Mouse (Mus musculus) frontal cortex, postnatal 36 days (tissue): ENCODE measurements around the gene Olfr427.
"Not testable (repeated sequence)": the region's sequence is repeated elsewhere in the genome, so short reads cannot be mapped to it uniquely, and the experiment has no call there.

ENCODE experiments used
- DNase-seq, 2 experiments: peaks; one replicate each; pipeline ENCODE4 v3.0.0; 2022; ENCODE audit warnings: low spot score in 2 of 2

Olfr427 gene

DNA sequence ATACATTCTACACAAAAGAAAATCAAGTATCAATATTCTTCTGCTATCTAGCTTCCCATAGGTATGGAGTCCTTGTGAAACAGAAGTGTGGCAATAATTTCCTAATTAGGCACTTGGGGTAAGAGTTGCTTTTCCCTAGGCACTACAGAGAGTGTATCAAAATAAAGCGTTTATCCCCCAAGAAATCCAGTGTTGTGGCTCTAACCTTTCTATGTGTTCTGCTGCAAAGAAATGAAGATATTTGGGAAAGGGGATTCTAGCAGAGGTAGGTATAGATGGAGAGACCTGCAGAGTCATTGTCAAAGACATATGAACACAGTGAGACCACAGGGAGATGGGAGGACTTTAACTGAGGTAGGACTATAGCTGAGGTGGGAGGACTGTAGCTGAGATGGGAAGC lies at the start of gene Olfr427:
TSS of gene Olfr427 (plus strand) at position 301 of the 400 bp plus-strand sequence.
- DNase-seq, result no peak

DNA sequence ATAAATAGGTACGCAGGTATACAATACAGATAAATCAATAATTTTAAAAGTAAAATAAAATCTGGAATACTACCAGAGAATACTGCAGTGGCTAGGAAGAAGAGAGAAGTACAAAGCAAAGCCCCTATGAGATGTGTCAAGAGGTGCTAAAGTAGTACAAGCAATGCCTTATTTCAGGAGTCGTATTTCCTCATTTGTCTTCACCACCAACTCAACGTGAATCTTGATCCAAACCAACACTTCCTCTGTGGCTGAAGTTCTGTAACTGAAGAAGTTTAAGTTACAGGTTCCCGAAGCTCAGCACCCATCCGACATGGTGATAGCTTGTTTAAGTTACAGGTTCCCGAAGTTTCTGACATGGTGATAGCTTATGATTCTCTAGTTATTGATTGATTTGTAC lies 48.5 kb upstream of the Olfr427 start:
- not testable (repeated sequence) for DNase-seq

DNA sequence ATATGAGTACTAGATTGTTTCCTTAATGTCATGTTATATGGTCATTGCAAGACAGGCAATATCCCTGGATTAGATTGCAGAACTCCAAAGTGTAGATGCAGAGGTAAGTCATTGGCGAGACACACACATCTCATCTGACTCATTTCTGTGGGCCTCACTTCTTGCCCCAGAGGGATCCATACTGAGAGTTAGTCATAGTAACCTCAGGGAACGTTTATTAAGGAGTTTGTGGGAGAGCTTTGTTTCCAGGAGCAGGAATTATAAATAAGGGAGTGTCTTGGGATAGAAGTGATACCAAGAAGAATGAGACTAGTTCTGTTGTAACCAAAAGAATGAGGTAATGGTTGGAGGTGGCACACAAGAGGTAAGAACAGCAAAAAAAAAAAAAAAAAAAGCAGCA lies 47.8 kb upstream of the Olfr427 start, which contains the start of gene Olfr432:
TSS of gene Olfr432 (plus strand) at position 313 of the 400 bp plus-strand sequence.
- no peak for DNase-seq

DNA sequence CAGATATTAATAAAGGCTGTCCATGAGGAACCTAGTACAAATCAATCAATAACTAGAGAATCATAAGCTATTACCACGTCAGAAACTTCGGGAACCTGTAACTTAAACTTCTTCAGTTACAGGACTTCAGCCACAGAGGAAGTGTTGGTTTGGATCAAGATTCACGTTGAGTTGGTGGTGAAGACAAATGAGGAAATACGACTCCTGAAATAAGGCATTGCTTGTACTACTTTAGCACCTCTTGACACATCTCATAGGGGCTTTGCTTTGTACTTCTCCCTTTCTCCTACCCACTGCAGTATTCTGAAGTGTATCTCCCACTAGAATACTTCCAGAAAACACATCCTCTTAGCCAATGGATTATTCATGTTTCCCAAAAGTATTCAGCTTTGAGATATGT lies 47.3 kb upstream of the Olfr427 start:
- DNase-seq, result not testable (repeated sequence)

DNA sequence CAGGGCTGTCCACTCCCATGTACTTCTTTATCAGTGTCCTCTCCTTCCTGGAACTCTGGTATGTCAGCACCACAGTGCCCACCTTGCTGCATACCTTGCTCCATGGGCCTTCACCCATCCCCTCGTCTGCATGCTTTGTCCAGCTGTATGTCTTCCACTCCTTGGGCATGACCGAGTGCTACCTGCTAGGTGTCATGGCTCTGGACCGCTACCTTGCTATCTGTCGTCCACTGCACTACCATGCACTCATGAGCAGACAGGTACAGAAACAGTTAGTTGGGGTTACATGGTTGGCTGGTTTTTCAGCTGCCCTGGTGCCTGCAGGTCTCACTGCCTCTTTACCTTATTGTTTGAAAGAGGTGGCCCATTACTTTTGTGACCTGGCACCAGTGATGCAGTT lies 46.2 kb upstream of the Olfr427 start:
- DNase-seq, result no peak

DNA sequence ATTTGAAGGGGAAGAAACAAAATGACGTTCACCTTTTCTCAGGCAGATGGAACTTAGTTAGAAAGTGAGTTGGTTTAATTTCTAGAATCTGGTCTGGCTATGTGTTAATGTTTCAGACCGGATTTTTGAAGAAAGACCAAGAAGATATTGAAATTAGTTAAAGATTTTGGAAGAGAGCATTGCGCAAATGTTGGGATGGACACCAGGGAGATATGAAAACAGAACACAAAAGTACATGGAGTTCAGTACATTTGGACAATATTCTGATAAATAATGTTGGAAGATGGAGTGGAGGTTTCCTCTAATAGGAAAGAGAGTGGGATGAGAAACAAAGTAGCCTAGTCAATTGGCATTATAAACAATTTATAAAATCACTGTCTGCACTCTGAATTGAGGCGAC lies 45.2 kb upstream of the Olfr427 start:
- no peak for DNase-seq

DNA sequence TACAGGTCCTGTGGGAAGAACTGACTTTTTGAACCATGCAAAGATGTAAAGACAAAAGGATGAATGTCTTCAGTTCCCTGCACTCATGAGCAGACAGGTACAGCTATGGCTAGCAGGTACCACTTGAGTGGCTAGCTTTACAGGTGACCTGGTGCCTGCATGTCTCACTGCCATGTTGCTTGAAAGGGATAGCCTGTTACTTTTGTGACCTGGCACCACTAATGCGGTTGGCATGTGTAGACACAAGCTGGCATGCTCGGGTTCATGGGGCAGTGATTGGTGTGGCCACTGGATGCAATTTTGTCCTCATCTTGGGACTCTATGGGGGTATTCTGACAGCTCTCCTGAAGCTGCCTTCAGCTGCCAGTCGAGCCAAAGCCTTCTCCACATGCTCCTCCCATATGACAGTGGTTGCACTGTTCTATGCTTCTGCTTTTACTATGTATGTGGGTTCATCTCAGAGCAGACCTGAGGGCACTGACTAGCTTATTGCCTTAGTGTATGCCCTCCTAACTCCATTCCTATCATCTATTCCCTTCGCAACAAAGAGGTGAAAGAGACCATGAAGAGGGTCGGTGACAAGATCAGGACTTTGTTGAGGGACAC lies 44.7 kb upstream of the Olfr427 start:
- no peak for DNase-seq

DNA sequence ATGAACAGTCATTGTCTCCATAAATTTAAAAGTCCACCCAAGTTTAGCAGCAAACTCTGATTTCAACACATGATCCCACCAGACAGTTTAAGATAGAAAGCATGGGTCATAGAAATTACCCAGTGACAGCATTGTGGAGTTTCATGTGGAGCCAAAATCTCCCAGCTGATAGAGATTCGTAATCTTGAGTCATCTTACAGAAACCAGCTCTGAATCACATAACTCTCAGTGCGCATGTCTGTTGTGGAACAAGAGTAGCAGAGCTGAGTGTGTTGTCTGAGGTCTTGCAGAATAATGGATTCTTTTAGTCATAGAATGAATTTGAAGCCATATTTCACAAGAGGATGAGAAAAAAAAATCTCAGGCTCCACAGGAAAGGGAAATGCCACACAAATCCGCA lies 43.7 kb upstream of the Olfr427 start:
- no peak for DNase-seq

DNA sequence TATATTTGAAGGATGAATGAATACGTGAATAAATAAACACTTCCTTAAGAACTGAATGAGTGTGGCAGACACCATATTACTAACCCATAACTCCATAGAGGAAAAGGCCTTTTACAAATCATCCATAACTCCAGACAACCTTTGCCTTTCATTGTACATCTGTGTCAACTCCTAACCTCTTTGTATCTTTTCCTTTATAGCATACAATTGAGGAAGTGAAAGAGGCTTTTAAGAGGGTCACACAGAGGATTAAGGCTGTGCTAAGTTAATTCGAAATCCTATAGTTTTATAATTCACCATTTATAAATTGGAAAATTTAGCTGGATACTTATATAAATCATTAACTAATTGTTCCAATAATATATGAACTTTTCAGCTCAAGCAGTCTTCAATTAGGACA lies 41.4 kb upstream of the Olfr427 start:
- DNase-seq, result no peak

DNA sequence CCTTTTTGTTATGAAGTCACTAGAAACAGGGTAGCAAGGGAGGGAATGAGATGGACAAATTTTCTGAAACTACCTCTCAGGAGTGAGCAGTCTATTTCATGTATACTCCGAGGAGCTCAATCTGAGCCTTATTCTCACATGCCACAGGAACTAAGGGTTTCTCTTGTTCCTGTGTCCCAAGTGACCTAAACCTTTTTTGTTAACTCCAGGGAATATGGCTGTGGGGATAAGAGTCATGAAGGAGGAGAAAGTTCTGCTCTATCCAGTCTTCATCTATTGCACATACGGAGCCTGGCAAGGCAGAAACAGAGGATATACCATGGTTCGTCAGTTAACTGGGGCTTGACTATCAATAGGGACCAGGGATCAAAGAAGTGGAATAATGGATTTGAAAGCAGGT lies 30.4 kb upstream of the Olfr427 start, which contains the start of gene Olfr430:
TSS of gene Olfr430 (plus strand) at position 301 of the 400 bp plus-strand sequence.
- no peak for DNase-seq

DNA sequence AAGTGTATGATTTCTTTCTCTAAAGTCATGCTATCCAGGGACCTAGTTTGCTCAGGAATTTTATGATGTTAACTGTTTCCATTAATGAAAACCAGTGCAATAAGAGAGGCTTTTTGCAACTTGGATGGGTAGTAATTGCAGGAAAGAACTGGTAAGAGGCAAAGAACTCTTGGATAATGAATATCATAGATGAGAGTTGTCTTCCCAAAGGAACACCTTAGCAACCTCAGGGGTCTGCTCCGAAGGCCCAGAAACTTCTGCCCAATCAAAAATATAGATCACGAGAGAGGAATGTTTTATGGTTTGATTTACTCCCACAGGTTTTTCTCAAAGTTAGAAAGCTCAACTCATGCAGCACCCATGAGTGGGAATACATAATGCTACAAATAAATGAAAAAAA lies 12.7 kb upstream of the Olfr427 start, which contains the start of gene Olfr429:
TSS of gene Olfr429 (plus strand) at position 301 of the 400 bp plus-strand sequence.
- no peak for DNase-seq

DNA sequence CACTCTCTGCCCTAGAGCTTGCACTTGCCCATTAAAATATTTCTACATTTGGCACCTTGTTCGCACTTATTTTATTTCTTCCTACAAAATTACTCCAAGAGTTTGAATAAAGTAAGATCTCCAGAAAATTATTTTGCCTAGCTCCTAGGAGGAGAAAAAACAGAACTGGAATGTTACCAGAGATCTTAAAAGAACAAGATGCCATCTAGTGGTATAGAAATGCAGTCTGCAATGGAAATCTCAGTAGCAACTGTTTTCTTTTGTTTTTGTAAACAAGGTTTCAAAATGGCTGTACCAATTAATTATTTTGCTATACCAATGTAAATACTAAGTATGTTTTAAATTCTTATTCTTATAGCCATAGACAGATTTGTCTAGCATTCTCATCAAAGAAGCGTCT lies 7.0 kb downstream of the Olfr427 start:
- no peak for DNase-seq

DNA sequence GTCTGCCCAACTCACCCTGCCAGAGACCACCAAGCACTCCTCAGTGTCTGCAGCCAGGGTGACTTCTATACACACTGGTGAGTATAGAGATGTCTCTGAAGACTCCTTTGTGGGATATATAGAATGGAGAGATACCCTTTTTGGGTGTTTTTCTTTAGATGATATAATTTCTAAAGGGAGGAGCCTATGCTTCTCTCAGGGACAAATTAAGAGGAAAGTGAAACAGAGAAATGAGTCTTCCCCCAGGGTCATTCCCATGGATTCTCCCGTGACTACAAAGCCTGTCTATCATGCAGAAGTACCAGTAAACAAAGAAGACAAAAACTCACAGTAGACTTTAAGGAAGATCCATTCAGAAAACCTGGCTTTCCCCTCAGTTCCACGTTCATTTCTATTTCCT lies 24.4 kb downstream of the Olfr427 start, which contains the start of gene Olfr231:
TSS of gene Olfr231 (minus strand) at position 101 of the 400 bp plus-strand sequence.
- no peak for DNase-seq

DNA sequence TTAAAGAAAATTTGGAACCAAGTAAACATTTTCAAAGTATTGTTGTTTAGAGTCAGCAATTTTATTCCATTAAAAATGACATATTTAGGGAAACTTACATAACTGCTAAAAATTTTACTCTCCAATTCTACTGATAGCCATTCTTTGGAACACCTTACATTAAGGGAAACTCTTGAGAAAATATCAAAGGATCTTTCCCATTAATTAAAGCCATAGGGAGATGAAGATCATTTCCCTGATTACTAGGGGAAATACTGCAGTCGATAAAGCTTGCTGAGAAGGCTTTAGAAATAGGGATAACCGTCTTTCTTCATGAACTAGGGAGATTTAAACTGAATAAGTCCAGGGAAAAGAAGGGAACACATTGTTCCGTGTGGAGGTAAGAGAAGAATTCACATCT lies 34.5 kb downstream of the Olfr427 start, which contains the start of gene Olfr424:
TSS of gene Olfr424 (plus strand) at position 301 of the 400 bp plus-strand sequence.
- DNase-seq, result no peak

DNA sequence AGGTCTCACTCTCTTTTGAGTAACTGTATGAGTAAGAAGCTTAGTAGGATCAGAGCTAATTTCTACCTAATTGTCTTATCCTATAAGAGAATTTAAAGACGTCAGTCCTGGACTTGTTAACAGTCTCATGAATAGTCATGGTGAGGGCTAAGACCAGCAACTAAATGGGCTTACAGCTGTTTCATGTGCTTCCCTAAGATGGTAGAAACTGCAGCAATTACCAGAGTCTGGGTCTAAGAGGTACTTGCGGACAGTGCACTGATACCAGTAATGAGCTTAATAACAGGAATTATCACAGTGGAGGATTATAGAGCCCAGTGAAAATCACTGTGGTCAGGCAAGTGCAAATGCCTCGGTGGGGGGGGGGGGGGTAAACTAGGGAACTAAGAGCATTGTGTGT lies 35.3 kb downstream of the Olfr427 start:
- no peak for DNase-seq

DNA sequence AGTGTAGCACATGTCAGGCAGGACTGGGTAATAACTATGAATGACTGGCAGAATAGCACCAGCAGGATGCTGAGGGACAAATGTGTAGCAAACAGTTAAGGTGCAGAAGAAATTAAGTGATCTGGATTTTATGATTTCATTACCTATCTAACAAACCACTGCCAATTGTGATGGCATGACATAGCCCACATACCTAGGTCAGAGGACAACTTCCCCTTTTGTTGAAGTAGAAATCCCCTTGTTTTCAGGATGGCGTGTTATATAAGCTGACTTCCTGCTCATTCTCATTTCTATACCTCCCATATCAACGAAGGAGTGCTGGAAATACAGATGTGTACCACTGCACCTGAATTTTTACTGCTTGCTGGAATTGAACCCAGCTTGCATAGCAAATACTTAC lies 44.7 kb downstream of the Olfr427 start:
- DNase-seq, result no peak

DNA sequence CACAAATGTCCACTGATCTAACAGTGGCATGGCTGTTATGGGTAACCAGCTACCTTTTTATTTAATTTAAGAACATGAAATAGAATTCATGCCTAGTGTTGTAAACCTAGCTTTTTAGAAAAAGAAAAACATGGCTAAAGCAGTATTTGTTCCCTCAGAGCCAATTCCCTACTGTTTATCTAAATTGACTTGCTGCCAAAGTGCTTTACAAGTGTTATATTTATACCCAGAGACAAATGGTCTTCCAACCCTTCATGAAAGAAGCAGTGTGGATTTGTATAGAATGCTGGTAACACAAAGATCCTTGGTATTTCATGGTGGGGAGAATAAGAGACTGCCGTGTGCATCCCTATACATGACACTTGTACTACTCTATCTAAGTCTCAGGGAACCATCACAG lies 50.0 kb downstream of the Olfr427 start:
- DNase-seq, result no peak

DNA sequence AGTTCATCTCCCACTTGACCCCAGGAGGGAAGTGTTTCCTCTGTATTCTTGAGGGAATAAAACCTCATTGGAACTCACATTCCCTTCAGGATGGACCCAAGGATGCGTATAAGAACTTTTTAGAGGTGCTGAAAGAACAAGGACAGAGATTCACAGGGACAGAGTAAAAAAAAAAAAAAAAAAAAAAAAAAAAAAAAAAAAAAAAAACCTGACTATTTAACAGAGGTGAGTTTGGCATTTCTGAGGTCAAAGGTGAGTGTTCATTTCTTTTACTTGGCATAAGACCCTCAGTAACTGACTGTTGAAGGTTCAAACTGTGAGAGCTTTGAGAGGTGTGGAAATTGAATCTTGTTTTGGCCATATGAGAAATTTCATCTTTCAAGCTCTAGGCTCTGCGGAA lies 52.6 kb downstream of the Olfr427 start:
- no peak for DNase-seq
